Mouse (Mus musculus): ENCODE measurements around the gene Itgb1bp1. TPM values are rescaled to one million over a fixed set of nuclear protein-coding genes. Genes with fewer than 3 reads are reported as not detected.

The Itgb1bp1 gene
- 10 to 100 TPM; 37.0 to 37.3 TPM for total RNA-seq (2021)
- long read RNA-seq, experiment 1, transcript Itgb1bp1-206 (7 exons, 1,701 nt), result minor isoform, 9 of 30 reads
- long read RNA-seq, experiment 1, transcript Itgb1bp1-201 (7 exons, 1,921 nt), result major isoform, 16 of 30 reads
- long read RNA-seq, experiment 1, partial matches to known transcripts, result 0 of 30 reads
- long read RNA-seq, experiment 1, other reads (novel, unspliced or antisense), result 5 of 30 reads
- long read RNA-seq, experiment 2, transcript Itgb1bp1-201 (7 exons, 1,921 nt), result major isoform, 12 of 23 reads
- long read RNA-seq, experiment 2, transcript Itgb1bp1-206 (7 exons, 1,701 nt), result minor isoform, 6 of 23 reads
- long read RNA-seq, experiment 2, partial matches to known transcripts, result 0 of 23 reads
- long read RNA-seq, experiment 2, other reads (novel, unspliced or antisense), result 5 of 23 reads

DNA sequence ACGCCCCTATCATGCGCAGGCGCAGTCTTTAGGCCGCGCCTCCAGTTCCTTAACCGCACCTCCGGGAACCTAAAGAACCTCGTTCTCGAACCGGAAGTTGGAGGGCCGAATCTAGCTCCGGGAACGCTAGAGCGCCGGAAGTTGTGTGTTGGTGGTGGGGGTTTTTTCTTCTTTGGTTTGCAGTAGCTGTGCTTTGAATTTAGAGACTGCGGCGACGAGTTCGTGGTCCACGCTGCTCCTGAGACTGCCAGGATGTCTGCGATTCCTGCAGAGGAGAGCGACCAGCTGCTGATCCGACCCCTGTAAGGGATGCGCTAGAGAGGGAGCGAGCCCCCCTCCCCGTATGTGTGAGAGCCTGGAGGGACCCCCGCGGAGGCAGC is at the start of gene Itgb1bp1:
Itgb1bp1 (minus strand) TSS at position 42 of the 380 bp plus-strand sequence.
- peak; percentile 97 to 100 for DNase-seq (ENCODE audit: low spot score in 2 of 2)

DNA sequence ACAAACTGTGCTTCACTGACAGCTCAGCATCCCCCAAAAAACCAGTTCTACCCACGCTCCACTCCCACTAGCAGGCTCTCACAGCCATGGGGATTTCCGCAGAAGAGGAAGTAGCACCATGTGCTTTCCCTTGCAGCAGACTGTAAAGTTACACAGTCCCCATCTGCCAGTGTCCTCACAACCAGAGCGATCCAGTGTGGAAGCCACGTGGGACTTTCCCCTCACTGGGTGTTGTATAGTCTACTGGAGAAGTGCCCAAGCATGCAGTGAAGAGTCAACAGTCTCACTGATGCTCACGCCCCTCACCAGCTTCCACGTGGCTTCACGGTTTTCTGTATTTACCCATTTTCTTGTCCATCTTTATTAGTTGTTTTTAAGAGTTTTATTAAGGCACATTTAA is 49.8 kb upstream of the Itgb1bp1 start:
- no peak for DNase-seq (ENCODE audit: low spot score in 2 of 2)

DNA sequence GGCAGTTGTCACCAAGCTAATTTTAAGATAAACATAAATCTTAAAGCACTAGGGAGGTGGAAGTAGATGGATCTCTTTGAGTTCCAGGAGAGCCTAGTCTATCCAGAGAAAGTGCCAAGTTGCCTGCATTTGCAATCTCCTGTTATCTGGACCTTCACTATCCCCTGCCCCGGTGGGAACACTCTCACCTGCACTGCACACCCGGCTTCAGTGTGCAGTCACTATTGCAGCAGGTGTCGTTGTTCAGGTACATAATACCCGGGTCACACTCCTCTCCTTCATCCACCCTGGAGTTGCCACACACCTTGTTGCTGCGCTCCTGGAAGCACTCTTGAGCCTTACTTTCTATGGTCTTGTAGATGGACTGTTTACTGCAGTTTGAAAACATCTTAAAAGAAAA is 47.7 kb upstream of the Itgb1bp1 start:
- DNase-seq (ENCODE audit: low spot score in 2 of 2), result no peak

DNA sequence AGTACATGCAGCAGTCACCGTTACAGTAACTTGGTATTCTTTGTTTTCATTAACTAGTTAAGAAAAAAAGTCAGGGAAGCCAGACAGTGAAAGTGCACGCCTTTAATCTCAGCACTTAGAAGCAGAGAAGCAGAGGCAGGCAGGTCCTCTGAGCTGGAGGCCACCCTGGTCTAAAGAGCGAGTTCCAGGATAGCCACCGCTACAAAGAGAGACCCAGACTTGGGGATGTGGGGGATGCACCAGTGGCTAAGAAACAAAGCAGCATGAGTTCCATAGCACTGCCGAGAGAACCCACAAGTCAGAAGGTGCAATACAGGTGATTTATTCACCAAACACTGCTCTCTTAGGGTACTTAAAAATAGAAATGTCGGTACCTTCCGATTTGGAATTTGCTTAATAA is 46.9 kb upstream of the Itgb1bp1 start:
- DNase-seq (ENCODE audit: low spot score in 2 of 2), result no peak

DNA sequence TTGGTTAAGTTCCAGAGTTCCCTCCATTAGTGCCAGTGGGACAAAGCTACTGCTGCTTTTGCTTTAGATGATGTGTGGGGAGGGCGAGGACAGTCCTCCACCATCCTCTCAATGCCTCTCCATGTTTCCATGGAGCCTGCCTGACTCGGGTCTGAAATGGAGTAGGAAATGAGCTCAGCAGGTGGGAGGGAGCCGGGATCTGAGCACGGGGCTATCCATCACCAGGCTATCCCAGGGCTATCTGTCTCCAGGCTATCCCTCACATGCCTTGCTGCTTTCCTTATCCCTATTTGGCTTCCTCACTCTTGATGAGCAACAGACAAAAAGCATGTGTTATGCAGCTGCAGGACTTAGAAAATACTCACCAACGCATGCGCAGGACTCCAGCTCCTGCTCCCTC is 45.6 kb upstream of the Itgb1bp1 start:
- no peak for DNase-seq (ENCODE audit: low spot score in 2 of 2)

DNA sequence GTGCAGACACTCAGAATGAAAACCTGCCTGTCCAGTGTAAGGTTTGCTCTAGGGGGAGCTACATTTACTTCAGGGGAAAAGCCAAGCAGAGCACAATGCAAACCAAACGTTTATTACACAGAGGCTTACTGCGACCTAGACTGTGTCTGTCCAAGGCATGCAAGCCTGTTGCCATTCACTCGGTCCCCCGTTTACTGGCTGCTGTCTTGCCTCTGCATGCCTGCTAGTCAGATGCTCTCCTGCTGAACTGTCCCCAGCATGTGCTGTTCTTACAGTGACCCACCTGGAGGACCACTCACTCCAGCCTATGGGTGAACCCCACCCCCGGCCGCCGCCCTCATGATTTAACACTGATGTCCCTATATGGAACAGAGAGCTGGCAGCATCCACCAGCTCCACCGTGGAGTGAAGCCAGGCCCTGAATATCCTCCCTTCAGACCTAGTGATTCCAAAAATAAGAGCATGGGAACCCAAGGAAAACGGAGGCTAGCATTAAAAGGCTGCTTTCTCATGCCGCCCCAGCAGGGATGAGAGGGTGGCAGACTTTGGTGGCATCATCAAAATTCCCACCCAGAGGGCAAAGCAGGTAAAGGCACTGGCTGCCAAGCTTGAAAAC is 45.0 kb upstream of the Itgb1bp1 start:
- DNase-seq (ENCODE audit: low spot score in 2 of 2), result no peak

DNA sequence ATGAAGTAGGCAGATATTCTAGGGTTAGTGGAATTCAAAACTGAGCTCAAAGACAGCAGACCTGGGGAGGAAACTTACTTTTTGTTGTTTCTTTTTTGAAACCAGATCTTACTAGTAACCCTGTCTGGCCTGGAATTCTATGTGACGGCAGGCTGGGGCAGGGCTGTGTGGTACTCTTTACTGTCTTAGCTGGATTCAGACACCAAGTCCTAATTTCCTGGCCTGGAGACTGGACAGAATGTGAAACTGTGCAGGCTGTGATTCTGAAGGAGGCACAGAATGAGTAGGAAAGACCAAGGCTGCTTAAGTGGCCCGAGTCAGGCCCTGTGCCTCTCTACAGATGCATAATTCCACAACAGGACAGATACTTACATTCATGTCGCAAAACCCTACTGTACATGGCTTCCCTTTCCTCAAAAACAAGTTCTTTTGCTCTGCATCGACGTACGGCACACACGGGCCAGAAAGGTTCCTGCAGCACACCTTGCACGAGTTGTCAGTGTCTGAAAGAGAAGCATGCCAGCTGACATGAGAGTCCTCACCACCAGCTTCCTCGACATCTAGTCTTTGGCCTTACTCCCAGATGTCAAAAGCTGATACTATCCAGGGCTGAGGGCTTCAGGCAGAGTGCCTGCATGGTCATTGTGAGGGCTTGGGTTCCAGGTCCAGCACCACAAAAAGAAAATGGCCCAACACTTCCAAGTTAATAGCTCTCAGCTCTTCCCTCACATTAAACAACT is 43.7 kb upstream of the Itgb1bp1 start:
- DNase-seq (ENCODE audit: low spot score in 2 of 2), result no peak

DNA sequence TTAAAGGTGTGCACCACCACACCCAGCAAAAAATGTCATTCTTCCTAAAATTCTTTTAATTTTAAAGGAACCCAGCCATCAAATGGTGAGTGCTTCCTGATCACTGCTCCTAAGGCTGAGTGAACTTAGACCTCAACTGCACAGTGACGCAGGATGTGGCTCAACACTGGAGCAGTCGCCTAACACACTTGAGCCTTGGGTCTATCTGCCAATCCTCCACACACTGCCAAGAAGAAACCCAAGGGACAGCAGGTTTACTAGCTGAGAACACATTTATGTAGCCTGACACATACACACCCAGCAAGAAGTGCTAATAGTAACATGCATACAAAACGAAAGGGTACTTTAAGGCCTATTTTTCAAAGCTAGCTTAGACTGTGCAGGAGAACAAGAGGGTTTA is 40.2 kb upstream of the Itgb1bp1 start:
- no peak for DNase-seq (ENCODE audit: low spot score in 2 of 2)

DNA sequence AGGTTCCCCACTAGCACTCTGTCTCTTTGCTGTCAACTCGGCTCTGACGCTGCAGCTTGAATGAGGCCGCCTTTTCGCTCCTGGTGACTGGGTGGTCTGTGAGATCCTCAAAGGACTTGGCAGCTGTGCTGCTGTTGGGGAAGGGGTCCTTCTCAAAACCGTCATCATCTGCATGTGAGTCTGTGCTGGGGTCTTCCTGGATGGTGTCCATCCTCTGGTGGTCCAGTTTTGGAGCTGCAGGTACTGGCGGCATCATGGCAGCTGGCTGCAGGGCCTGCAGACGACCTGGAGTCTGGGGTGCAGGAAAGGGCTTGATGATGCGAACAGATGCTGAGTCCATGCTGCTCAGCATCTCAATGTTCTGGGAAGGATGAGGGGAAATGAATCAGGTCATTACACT is 39.2 kb upstream of the Itgb1bp1 start:
- DNase-seq (ENCODE audit: low spot score in 2 of 2), result no peak

DNA sequence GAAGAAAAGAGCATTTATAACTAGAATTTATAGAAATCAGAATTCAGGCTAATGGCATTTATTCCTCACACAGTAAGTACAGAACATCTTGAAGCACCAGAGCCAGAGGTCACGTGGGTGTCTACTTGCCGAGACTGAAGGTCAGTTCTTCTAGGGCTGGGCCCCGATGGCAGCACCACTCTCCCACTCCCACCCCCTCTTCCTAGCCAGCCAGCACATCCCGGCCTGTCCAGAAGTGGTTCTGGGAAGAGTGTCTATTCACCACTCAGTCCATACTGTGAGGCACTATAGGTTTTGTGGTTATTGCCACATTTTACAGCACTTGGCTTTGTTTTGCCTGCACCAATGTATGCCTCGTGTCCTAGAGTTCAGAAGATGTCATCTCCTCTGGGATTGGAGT is 38.0 kb upstream of the Itgb1bp1 start:
- no peak for DNase-seq (ENCODE audit: low spot score in 2 of 2)

DNA sequence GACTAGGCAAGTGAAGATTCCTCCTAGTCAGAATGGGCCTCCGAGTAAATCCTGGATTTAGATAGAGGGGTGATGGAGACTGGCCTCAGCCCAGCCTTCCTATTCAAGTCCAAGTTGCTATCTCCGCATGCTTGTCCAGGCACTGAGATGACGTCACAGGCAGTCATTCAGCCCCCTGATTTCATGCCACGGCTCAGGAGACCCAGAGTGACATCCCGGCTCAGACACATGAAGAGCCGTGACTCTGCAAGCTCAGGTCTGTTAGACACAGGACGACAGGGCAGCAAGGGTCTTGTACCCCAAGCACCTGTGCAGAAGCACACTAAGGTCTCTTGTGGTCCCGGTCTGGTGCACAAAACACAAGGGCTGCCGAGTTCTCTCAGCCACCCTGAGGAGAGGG is 36.8 kb upstream of the Itgb1bp1 start:
- no peak for DNase-seq (ENCODE audit: low spot score in 2 of 2)

DNA sequence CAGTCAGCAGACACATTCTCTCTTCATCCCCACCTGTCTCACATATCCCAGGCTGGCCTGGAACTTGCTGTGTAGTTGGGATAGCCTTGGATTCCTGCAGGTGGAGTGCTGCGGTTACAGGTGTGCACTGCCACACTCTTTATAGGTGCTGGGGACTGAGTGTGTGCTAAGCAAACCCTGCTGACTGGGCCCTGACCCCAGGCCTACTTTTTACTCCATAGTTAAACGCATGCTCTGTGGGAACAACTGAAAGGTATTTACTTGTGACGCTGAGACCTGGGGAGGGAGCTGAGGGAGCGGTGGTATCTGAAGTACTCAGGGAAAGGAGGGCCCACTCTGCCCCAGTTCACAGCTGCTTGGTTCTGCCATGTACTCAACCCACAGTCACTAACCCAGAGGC is 36.2 kb upstream of the Itgb1bp1 start:
- no peak for DNase-seq (ENCODE audit: low spot score in 2 of 2)

DNA sequence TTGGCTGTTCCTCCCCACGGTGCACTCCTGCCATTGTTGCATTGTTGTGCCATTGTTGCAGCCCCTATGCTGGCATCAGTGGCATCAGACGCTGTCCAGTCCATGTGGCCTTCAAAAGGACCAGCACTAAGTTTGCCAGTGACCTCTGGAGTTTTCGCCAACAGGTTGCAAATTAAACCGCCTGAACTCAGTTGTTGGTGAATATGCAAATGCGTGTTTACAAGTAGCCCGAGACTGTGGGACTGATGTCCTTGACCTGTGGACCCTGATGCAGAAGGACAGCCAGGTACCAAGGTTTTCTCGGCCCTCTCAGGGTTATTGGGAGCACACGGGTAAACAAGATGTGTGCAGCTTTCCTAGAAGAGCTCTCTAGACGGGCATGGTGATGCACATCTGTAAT is 35.1 kb upstream of the Itgb1bp1 start:
- DNase-seq (ENCODE audit: low spot score in 2 of 2), result no peak

DNA sequence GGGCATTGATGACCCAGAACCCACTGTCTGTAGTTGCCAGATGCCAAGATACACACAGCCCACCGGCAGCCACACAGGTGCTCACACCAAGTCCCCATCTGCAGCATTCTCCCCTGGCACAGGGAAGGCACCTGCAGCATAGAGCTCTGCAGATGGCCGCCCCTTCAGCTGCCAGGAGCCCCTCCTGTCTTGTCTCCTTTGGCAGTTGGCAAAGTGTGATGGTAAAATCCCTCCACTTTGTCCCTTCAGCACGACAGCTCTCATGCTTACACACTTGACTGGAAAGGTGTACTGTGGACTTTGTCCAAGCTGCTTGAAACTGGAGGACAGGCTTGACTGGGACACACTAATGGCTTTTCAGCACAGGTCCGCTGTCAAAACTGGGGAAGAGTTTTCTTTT is 34.2 kb upstream of the Itgb1bp1 start:
- DNase-seq (ENCODE audit: low spot score in 2 of 2), result no peak

DNA sequence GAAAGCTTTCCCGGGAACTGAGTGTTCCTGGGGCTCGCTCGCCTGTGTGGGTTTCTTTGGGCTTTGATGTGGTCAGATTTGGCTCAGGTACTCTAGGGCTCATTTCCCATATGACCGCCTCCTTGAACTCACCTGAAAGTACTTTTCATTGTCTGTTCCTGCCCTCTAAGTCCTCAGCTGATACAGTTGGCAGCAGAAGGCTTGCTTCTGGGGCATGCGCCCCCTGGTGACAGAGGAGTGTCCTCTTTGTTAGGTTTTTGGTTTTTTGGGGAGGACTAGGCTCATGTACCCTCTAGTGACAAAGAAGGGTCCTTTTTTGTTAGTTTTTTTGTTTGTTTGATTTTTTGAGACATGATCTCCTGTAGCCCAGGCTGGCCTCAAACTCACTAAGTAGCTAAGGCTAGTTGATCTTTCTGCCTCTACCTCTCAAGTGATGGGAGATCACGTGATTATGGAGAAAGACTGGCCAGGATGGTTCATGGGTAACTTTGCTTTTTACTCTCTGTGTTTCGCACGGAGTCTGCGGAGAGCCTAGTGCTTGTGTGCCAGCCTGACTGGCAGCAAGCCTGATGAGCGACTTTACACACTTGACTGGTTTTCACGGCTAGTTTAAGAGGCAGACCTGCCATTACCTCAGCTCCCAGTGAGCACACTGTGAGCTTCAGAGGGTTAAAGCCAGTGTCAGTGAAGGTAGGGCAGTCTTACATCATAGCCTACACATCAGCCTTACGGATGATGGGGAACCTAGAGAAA is 32.2 kb upstream of the Itgb1bp1 start:
- peak in 1 of 2 experiments; percentile 66 for DNase-seq (ENCODE audit: low spot score in 2 of 2)

DNA sequence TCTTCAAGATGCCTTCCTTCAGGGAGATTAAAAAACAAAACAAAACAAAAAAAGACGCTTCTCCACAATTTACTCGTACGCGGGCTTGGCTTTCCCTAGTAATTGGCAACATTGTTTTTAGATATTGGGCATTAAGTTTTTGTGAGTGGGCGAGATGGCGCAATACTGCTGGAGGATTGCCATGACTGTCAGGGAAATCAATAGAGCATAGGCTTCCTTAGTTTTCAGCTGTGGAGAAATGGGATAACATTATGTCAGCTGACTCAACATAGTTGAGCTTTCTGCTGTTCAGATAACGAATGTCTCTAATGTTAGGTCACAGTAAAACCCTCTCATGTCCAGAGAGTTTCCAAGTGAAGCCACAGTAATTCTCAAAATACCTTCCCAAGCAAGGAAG is 30.8 kb upstream of the Itgb1bp1 start:
- no peak for DNase-seq (ENCODE audit: low spot score in 2 of 2)

DNA sequence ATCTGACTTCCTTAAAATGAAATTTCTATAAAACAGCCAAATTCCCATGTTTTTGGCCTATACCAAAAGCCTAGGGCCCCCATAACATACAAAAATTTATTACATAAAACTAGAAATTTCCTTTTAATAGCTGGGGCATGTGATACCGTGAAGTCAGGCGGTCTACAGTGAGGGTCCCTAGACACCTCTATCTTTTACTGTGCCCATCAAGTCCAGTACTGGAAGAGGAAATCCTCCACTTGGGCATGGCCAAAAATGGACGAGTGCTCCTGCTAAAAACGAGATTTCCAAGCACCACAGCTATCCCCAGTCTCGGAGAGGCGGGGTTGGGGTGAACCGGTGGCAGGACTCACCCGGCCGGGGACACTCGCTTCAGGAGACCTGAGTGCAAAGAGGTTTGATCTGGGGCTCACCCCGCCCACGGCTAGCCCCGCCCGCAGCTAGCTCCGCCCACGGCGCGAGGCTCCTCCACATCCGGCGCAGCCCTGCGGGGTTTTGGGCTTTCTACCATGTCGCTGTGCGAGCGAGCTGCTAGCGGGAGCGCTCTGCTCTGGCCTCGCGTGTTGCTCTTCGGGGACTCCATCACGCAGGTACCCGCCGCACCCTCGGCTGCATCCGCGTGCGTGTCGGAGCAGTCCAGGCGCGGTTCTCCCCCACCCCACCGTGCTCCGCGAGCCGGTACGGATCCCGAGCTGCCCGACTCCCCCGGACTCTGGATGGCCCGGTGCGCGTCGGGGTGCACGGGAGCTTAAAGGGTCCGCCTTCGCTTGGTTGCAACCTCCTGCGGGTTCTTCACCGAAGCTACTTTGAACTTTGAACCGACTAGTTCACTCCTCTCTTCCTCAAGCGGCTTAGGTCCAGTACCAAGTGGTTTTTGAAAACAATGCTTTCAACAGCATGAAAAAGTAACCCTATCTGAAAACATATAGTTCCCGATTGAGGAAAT is 30.1 kb upstream of the Itgb1bp1 start, which contains the start of gene Iah1:
Iah1 (plus strand) TSS at position 467 of the 946 bp plus-strand sequence.
- peak; percentile 70 to 80 for DNase-seq (ENCODE audit: low spot score in 2 of 2)

DNA sequence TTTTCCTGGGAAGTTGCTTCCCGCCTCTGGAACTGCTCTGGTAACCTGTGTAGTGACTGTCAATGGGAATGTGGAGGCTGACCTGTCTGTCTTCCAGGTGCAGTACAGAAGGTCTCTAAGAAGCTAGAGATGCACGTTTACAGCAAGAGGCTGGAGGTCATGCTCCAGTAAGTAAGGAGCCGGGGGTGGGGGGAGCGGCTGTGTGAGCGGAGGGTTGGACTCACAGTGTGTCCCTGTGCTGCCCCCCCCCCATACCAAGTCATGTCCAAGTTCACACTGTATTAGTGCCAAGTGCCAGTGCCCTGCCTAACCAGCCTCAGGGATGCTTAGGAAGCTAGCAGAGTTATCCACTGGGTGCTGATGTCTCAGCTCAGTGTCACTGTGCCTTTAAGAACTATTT is 26.1 kb upstream of the Itgb1bp1 start:
- no peak for DNase-seq (ENCODE audit: low spot score in 2 of 2)

DNA sequence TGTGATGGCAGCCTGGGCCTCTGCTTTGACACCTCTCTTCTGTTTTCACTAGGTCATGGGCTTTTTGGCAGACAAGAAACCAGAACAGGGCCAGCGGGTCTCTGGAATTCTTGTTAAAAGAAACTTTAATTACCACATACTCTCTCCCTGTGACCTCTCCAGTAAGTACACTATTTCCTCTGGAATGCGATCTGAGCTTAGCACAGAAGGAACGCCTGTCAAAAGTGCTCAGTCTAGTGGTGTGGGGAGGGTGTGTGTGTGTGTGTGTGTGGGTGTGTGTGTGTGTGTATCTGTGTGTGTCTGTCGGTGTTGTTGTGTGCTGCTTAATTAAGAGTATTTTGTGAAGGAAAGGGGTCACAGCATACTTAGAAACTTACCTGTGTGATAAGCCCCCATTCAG is 20.6 kb upstream of the Itgb1bp1 start:
- no peak for DNase-seq (ENCODE audit: low spot score in 2 of 2)

DNA sequence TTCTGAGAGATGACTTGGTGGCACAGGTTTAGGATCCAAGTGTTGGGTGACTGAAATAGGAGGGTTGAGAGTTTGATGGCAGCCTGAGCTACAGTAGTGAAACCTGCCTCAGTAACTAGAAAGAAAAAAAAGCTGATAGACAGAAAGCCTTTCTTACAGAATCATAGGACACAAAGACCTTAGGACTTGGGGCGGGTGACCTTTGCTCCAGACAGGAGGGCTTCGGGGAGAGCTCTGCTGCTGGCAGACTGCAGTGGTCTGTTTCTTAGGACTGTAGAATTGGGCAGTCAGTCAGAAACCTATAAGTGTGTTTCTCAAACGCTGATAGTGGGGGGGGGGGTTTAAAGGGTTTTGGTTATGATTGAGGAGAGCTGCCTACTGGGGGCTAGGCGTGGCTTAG is 19.7 kb upstream of the Itgb1bp1 start:
- DNase-seq (ENCODE audit: low spot score in 2 of 2), result no peak

Measured in gastrocnemius, postnatal 4 days (tissue).